Mouse (Mus musculus): ENCODE data around the gene Gba.

DNA sequence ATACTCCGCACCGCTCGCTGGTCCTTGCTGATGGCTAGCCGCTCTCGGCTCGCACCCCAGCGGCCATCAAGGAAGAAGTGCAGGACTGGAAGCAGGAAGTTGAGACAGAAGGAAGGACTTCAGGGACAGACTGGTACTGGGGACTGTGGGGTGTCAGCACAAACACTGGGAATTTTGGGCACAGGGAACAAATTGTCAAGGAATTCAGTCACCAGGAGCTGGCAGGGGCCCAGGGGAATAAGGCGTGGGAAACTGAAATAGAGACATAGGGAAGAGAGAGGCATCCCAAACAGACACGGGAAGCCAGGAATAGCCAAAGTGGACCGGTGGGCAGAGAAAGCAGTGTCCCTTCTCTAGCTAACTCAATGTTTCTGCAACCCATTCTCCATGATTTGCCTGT lies 33.8 kb downstream of the Gba start:
- no peak for TF ChIP-seq ZC3H11A (IDR thresholded peaks at IDR 0.05; ENCODE audit: borderline replicate concordance, low read depth, low read length)
- no peak for TF ChIP-seq MAFK (IDR thresholded peaks at IDR 0.05; ENCODE audit: insufficient read depth, low read depth, low read length)

All from ES-E14 (cell line).